Mouse (Mus musculus): ENCODE measurements around the gene Dld.

DNA sequence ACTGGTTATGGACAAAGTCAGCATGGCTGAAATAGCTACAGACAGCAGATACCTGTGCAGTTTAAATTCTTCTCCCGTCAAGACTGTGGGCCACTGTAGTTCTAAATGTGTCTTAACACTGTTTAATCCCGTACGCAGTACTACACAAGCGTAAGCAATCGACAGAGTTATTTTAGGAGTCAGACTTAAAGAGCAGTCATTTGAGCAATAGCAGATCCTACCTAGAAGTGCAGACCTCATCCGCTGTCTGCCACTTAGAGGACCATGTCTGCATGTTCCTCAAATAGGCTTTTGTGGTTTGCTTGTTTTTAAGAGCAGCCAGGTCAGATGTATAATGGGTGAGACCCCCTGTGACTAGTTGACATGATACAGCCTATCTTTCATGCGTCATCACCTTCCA is 36.9 kb downstream of the Dld start:
- TF ChIP-seq POLR2A (IDR thresholded peaks at IDR 0.05; ENCODE audit: borderline replicate concordance, extremely low read depth, low read depth, low read length), result no peak
- TF ChIP-seq CTCF (IDR thresholded peaks at IDR 0.05; ENCODE audit: insufficient read depth, low read length), result no peak
